Mouse (Mus musculus): ENCODE measurements around the gene Galk1. TPM values are rescaled to one million over a fixed set of nuclear protein-coding genes. Genes with fewer than 3 reads are reported as not detected.

Gene Galk1
- polyA plus RNA-seq, 1 experiment: 39.2 TPM

DNA sequence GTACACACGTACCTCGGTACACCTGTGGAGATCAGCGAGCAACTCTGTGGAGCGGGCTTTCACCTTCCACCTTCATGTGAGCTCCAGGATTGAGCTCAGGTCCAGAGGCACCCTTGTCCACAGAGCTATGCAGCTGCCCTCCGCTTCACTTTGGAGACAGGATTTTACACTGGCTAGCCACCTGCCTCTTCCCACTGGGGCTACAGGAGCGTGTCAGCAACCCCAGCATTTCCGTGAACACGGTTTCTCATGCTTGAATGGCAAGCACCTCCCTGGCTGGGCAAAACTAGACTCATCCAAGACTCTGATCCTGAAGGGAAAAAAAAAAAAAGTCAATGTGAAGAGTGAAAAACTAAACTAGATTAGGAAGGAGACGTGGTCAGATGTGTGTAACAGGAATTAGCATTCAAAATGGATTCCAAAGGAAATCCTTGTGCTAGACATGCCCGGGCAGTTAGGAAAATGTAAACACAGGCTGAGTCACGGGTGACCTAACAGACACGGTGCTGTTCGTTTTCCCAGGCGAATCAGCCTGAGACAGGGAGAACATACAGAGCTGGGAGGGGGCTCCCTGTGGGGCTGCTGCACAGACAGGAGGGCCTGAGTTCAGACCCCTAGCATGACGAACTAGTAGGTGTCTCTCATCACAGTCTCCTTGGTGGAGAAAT is 42.4 kb downstream of the Galk1 start:
- TF ChIP-seq POLR2A (IDR thresholded peaks at IDR 0.05; ENCODE audit: borderline replicate concordance, extremely low read depth, insufficient read depth, insufficient read length, poor library complexity, severe bottlenecking): no peak
- TF ChIP-seq CTCF (IDR thresholded peaks at IDR 0.05; ENCODE audit: borderline replicate concordance, extremely low read depth, insufficient read depth, insufficient read length): no peak
- no peak for DNase-seq (ENCODE audit: low read depth)

GRCm38 (mm10) chr11:115968731-115969405 is 43.7 kb downstream of the Galk1 start:
- DNase-seq (ENCODE audit: low read depth): no peak
- TF ChIP-seq CTCF (IDR thresholded peaks at IDR 0.05; ENCODE audit: borderline replicate concordance, extremely low read depth, insufficient read depth, insufficient read length) (no peak), POLR2A (IDR thresholded peaks at IDR 0.05; ENCODE audit: borderline replicate concordance, extremely low read depth, insufficient read depth, insufficient read length, poor library complexity, severe bottlenecking) (no peak)

DNA sequence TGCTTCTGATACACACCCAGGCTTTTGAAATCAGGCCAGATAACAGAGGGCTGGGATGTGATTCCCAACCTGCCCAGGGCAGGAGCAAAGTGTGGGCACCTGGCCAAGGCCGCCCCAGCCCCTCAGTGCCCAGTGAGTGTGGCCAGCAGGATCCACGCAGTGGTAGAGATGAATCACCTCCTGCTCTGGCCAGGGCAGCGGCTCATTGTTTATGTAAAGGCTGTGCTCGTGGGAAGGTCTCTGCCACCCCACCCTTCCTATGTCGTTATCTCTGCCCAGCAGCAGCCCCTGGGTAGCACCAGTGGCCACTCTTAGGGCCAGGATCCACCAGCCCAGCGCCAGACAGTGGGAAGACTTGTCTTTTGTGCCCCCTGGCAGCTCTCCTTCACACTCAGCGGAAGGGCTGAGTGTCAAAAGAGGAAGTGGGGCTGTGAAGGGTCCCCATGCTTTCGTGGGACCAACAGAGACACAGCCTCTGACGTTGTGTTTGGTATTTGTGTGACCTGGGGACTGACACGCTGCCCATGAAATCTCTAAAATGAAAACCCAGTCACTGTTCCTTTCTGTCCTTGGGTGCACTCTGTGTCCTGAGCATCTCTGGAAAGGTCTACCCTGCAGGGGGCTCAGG is 47.4 kb downstream of the Galk1 start:
- DNase-seq (ENCODE audit: low read depth): no peak

DNA sequence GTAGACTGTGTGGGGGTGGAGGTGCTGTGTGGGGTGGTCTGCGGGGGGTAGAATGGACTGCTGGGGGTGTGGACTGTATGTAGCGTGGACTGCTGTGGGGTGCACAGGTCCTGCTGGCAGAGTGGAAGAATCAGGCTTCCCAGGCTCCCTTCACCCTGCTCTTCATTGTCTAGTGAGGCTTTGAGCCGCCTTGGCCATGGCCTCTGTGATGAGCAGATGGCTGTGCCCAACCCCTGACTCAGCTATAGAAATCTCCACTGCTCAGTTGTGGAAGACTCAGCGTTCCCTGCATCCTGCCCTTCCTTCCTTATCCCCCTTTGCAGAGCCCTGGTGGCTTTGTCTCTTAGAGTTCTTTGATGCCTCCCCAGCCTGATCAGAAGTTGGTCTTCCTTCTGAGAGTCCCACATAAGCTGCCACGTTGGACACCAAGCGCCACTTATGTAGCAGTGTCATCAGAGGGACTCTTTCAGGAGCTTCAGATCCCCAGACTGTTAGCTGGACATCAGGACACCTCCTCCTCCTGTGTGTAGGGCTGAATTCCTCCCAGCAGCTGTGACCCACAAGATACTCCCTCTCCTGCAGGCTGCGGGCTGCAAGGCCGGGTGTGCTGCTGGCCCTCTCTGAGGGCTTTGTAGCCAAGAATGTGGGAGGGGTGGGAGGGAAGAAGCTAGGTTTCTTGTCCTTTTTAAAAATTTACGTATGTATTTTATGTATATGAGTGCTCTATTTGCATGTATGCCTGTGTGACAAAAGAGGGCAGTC is 49.7 kb downstream of the Galk1 start:
- TF ChIP-seq POLR2A (IDR thresholded peaks at IDR 0.05; ENCODE audit: borderline replicate concordance, extremely low read depth, insufficient read depth, insufficient read length, poor library complexity, severe bottlenecking): no peak
- no peak for DNase-seq (ENCODE audit: low read depth)

More for the DNA sequence above, 47.4 kb downstream of the Galk1 start:
- TF ChIP-seq POLR2A (IDR thresholded peaks at IDR 0.05; ENCODE audit: borderline replicate concordance, extremely low read depth, insufficient read depth, insufficient read length, poor library complexity, severe bottlenecking): no peak

DNA sequence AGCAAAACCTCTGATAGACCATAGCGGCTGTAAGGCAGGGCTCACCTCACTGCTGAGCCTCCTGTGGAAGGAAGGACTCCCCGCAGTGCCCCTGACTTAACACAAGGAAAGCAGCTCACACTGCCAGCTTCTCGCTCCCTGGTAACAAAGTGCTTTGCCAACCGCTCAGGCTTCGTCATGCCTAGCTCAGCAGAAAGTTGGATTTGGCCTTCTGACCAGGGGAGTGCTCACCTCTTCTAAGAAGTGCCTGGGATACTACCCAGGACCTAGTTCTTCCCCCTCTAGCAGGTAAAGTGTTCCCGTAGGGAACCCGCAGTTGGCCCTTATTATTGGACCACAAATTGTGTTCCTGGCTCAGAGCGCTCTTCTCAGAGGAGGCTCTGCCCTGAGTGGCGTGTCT is 53.5 kb downstream of the Galk1 start:
- DNase-seq (ENCODE audit: low read depth): no peak
- TF ChIP-seq CTCF (IDR thresholded peaks at IDR 0.05; ENCODE audit: borderline replicate concordance, extremely low read depth, insufficient read depth, insufficient read length) (no peak), POLR2A (IDR thresholded peaks at IDR 0.05; ENCODE audit: borderline replicate concordance, extremely low read depth, insufficient read depth, insufficient read length, poor library complexity, severe bottlenecking) (no peak)

Other genes with a start within 250 kb of the Galk1 start
- gene Tmem94, start 247.3 kb downstream of the Galk1 start, polyA plus RNA-seq (2012; rRNA removed): 56.0 and 61.9 TPM in 2 replicates
- gene Caskin2, start 199.1 kb downstream of the Galk1 start, polyA plus RNA-seq (2012; rRNA removed): 24.7 and 24.8 TPM in 2 replicates
- 24.2 and 36.4 TPM in 2 replicates for gene Tsen54, start 198.0 kb downstream of the Galk1 start, polyA plus RNA-seq (2012; rRNA removed)
- 1.5 and 2.5 TPM in 2 replicates for gene Llgl2, start 188.7 kb downstream of the Galk1 start, polyA plus RNA-seq (2012; rRNA removed)
- gene Myo15b, start 154.3 kb downstream of the Galk1 start, polyA plus RNA-seq (2012; rRNA removed): 0.14 and 0.23 TPM in 2 replicates
- gene Smim5, start 112.8 kb downstream of the Galk1 start, polyA plus RNA-seq (2012; rRNA removed): 0.64 and 1.2 TPM in 2 replicates
- not detected in 2 replicates for gene Smim6, start 100.7 kb downstream of the Galk1 start, polyA plus RNA-seq (2012; rRNA removed)
- gene Sap30bp, start 79.4 kb downstream of the Galk1 start, polyA plus RNA-seq (2012; rRNA removed): 57.6 and 69.8 TPM in 2 replicates
- 28.2 and 38.0 TPM in 2 replicates for gene Recql5, start 79.2 kb downstream of the Galk1 start, polyA plus RNA-seq (2012; rRNA removed)
- 0.91 and 2.1 TPM in 2 replicates for gene Itgb4, start 38.0 kb downstream of the Galk1 start, polyA plus RNA-seq (2012; rRNA removed)
- 1,173 and 1,240 TPM in 2 replicates for gene H3f3b, start 15.2 kb upstream of the Galk1 start, polyA plus RNA-seq (2012; rRNA removed)
- 67.3 and 87.0 TPM in 2 replicates for gene Unk, start 17.6 kb upstream of the Galk1 start, polyA plus RNA-seq (2012; rRNA removed)
- gene Unc13d, start 65.2 kb upstream of the Galk1 start, polyA plus RNA-seq (2012; rRNA removed): 0.97 and 1.1 TPM in 2 replicates
- 142 and 148 TPM in 2 replicates for gene Wbp2, start 74.3 kb upstream of the Galk1 start, polyA plus RNA-seq (2012; rRNA removed)
- 4.2 and 5.3 TPM in 2 replicates for gene Trim47, start 114.5 kb upstream of the Galk1 start, polyA plus RNA-seq (2012; rRNA removed)
- 2.2 and 3.4 TPM in 2 replicates for gene Trim65, start 118.4 kb upstream of the Galk1 start, polyA plus RNA-seq (2012; rRNA removed)
- gene Mrpl38, start 126.1 kb upstream of the Galk1 start, polyA plus RNA-seq (2012; rRNA removed): 31.8 and 38.6 TPM in 2 replicates
- 144 and 153 TPM in 2 replicates for gene Fbf1, start 155.4 kb upstream of the Galk1 start, polyA plus RNA-seq (2012; rRNA removed)
- 55.6 and 64.5 TPM in 2 replicates for gene Ten1, start 186.1 kb upstream of the Galk1 start, polyA plus RNA-seq (2012; rRNA removed)
- gene Acox1, start 186.3 kb upstream of the Galk1 start, polyA plus RNA-seq (2012; rRNA removed): 72.1 and 78.9 TPM in 2 replicates
- gene Evpl, start 225.4 kb upstream of the Galk1 start, polyA plus RNA-seq (2012; rRNA removed): 0.67 and 0.96 TPM in 2 replicates